Mouse (Mus musculus) urinary bladder, postnatal 4 days (tissue): Measurements from ENCODE around the gene Zfp654.

Experiments used
- DNase-seq, 2 experiments: peaks; one replicate each; pipeline ENCODE4 v3.0.0; 2021 to 2022; ENCODE audit warnings: low spot score in 2 of 2

The Zfp654 gene

DNA sequence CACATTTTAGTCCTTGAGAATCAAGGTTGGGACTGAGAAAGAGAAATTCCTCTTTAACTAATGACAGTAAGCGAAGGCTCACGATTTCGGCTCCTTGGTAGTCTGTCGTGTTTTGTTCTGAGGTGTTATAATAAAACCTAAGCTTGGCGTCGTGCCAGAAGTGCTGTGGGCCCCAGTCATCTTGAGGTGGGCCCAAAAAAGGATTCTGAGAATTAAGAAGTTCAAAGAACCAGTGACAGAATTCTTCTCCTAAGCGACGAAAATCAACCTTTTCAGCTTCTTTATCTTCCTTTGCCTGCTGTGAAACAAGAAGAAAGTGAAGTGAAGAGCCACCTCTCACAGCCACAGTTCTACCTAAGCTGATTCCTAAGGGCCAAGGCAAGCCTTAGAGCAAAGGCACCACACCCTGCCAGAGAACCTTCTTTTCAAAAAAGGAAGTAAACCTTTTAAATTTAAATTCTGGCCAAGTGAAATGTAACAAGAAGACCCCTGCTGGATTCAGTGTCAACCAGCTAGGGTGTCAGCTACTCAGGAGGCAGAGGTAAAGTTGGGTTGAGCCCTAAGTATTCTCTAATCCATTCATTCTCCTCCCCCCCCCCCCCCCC, 84.7 kb downstream of the Zfp654 start:
- DNase-seq, result no peak

DNA sequence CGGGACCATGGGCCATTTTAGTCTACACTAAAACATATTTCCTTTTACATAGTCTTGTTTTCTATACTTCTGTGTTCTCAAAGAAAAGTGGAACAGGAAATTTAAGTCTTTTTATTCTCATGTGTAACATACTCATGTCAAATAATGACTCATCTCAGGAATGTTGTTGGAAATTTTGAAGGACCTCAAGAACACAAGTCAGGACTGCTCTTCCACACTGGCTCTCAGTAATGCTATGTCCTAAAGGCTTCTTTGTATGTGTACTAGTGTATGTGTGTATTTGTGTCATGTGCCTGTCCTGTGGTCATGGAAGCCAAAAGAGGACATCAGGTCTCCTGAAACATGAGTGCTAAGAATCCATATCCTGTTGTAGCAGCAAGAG, 92.2 kb downstream of the Zfp654 start:
- no peak for DNase-seq

DNA sequence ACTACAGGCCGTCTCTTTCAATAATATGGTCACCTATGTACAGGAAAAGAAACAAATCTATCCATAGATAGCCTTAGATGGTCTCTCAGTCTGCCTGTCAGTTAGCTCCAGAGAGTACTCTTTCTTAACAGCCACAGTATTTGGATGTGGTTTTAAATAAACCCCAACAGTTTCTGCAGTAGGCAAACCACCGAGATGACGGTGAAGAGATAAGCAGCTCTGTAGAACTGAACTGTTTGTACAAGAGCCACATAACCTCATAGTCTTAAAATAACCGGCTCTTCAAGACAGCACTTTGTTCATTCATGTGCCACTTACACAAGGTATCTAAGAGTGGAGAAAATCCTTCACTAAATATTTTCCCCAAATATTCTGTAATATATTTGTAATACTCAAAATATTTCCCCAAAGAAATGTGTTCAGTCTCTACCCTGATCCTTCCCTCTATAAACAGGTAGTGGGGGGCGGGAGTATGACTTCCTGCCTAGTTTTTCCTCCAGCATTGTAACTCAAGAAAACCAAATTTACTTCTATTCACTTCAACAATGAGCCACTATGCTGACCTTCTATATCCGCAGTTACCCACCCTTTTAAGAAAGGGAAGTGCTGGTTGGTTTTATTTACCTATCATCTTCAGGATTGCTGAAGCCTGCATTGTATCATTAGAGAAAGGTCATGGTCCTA, 92.7 kb downstream of the Zfp654 start:
- DNase-seq, result no peak

DNA sequence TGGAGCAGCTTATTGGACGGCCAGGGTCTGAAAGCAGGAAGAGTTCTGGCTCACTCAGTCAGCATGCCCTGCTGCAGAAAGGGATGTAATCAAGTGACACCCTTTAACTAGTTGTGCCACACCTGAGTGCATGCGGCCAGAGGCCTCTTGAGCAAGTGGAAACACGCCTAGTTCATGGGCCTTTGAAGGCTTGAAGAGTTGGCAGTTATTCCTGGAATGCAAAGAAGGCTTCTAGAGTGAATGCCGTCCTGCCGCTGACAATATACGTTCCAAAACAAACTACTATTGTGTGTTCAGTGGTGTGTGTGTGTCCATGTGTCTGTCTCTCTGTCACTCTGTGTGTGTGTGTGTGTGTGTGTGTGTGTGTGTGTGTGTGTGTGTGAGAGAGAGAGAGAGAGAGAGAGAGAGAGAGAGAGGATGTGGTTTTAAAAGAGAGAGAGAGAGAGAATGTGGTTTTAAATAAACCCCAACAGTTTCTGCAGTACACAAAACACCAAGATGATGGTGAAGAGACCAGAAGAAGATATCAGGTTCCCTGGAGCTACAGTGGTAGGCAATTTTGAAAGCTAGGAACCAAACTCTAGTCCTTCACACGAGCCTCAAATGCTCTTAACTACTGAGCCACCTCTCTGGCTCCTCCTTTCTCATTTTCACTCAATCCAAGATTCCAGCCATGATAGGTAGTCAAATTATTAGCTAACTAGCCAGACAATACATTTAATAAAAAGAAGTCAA, 93.6 kb downstream of the Zfp654 start:
- DNase-seq, result no peak

DNA sequence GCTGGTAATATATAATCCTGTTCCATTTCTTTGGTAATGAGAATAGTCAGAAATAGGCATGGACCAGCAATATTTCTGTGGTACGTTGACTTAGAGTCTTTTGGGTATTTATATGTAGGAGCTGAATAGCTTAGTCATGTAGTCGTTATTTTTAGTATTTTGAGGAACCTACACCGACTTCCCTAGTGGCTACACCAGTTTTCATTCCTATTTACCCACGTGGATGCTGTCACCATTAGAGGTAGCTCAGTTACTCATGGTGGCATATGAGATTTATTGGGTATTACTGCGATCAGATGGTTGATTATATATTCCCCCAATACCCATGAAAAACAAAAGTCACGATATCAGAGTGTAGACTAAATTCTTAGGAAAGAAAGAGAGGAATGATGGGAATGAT, 95.1 kb downstream of the Zfp654 start:
- no peak for DNase-seq

DNA sequence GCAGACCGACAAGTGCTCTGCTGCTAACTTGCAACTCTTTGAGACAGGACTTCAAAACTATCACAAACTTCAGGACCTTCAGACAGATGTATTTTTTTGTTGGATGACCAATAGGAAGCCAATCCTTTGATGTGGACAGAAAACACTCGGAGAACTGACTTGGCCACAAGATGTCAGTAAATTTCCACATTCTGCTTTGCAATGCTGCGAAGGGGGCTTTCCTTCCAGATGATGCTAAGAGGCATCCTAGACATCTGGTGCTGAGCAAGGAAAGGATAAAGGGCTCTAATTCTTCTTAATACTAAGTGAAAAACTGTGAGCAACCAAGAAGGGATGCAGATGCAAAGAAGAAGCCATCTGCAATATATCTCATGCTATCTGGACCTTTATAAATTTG, 96.7 kb downstream of the Zfp654 start:
- DNase-seq, result no peak

DNA sequence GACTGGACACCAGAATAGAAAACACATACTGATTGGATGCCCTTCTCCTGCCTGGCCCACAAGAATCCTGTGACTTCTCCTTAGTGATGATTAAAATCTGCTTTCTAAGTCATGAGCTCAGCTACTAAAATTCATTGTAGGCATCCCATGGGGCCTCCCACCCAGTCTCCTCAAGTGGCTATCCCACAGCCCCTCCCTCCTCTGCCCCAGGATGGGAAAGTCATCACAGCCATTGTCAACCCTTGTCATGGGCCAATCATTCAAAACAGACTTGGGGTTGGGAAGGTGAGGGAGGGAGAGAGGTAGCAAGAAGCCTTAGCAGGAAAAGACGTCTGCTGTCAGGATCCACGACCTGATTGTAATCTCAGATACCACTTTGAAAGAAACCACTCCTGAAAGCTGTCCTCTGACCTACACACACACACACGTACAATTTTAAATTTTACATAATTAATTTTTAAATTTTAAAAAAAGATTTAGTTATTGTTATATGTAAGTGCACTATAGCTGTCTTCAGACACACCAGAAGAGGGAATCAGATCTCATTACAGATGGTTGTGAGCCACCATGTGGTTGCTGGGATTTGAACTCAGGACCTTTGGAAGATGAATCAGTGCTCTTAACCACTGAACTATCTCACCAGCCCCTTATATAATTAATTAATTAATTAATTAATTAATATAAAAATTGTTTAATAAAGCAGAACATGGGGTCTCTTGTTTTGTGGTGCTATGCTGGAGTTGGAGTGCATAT, 97.3 kb downstream of the Zfp654 start:
- no peak for DNase-seq

DNA sequence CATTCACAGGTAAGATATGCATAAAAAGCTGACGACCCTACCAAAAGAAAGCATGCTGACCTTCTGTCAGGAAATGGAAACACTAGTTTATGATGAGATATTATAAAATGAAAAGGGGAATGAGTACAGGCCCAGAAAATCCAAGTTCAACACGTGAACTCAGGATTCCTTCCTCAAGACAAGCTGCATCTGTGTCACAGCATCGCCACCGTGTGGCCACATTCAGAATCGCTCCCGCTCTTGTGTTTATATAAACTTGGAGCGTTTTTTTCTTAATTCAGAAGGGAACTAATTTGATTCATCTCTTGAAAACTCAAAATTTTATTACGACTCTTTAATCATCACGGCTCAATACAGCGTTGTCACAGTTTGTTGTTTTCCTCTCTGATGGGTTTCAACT, 103.2 kb downstream of the Zfp654 start:
- peak; percentile 32 to 77 for DNase-seq

DNA sequence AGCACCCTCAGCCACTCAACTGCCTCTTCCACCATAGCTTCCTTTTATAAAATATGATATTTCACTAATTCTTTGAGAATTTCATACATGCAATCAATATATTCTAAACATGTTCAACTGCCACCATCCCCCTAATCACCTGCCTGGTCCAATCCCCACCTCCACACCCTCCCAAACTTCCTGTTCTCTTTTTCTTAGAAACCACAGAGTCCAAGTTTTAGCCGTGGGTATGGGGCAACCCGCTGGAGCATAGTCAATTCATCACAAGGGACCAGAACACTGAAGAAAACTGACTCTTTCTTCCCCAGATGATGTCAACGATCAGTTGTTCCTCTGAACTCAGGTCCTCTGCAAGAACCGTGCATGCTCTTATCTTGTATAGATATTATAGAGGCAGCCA, 106.4 kb downstream of the Zfp654 start:
- no peak for DNase-seq

DNA sequence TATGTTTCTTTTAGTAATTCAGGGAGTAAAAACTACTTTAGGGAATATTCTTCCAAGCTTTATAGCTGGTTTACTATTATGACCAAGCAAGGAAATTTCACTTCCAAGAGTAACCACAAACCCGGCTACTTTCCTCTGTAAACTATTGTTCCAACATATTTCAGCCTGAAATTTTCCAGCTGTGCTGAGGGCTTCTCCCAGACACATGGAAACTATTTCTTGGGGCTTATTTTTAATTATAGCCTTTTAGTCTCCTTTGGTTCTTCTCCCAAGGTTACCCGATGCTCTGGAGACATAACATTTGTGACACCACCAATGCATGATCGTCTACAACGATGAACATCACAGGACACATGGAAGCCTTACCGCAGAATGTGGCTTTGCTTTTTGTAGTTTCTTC, 114.2 kb downstream of the Zfp654 start:
- no peak for DNase-seq
